Mouse (Mus musculus) forebrain, embryonic 10.5 days (tissue): ENCODE data around the gene Ewsr1. TPM values are rescaled to one million over a fixed set of nuclear protein-coding genes. Genes with fewer than 3 reads are reported as not detected.
"Not testable (repeated sequence)": the region's sequence is repeated elsewhere in the genome, so short reads cannot be mapped to it uniquely, and the experiment has no call there.

Experiments used
- DNase-seq: peaks from one replicate; pipeline ENCODE4 v3.0.0-alpha.2; 2017; ENCODE audit warnings: low spot score; ENCODE audit errors: extremely low spot score
- H3K27ac ChIP-seq: fragments of 300-500 bp; sonication (generic); 2 replicates; pipeline ENCODE4 v1.5.1; 2016; ENCODE audit warnings: mild to moderate bottlenecking
- H3K27me3 ChIP-seq: fragments of 300-500 bp; sonication (generic); 2 replicates; pipeline ENCODE4 v1.6.1; 2016; ENCODE audit warnings: mild to moderate bottlenecking; ENCODE audit not compliant: poor library complexity, severe bottlenecking
- H3K36me3 ChIP-seq: fragments of 300-500 bp; sonication (generic); replicated peaks from 2 replicates; pipeline ENCODE4 v1.6.1; 2016; ENCODE audit warnings: mild to moderate bottlenecking, moderate library complexity
- H3K4me1 ChIP-seq: fragments of 300-500 bp; sonication (generic); 2 replicates; pipeline ENCODE4 v1.6.1; 2016
- H3K4me3 ChIP-seq: fragments of 300-500 bp; sonication (generic); 2 replicates; pipeline ENCODE4 v1.5.1; 2016; ENCODE audit warnings: mild to moderate bottlenecking, moderate library complexity
- H3K9me3 ChIP-seq: fragments of 300-500 bp; sonication (generic); 2 replicates; pipeline ENCODE4 v1.6.1; 2016; ENCODE audit warnings: mild to moderate bottlenecking, moderate library complexity
- WGBS: fragments of 180-500 bp; shearing (Covaris S2); methylation state at CpG from one replicate; pipeline ENCODE4 v1.1.7; 2016; 5-methylcytosine and 5-hydroxymethylcytosine counted together
- polyA plus RNA-seq: library from polyadenylated mRNA; unstranded; fragments of >200 nt; fragmentation: Nextera tagmentation; extraction: Ambion mirVana; gene quantifications from 2 replicates; pipeline ENCODE4 v1.2.1, GENCODE M21; 2016

Gene Ewsr1
- polyA plus RNA-seq, 1 experiment from 2014 or later = 896 TPM

GRCm38 (mm10) chr11:5091706-5092105 is 7.4 kb downstream of the Ewsr1 start:
- Histone ChIP-seq H3K9me3 (no peaks in the 10 kb centered on the region), H3K36me3 (peaks cover 93% of the 10 kb centered on the region), H3K4me3 (no peak overlapping the region), H3K4me1 (peaks cover 10% of the 10 kb centered on the region), H3K27me3 (no peaks in the 10 kb centered on the region), H3K27ac (no peak overlapping the region)
- WGBS = 61% methylated on average over 2 of the region's 2 CpGs
- DNase-seq = no peak

- Histone ChIP-seq H3K27me3 (no peaks in the 10 kb centered on the region), H3K27ac (no peak overlapping the region), H3K9me3 (no peaks in the 10 kb centered on the region), H3K36me3 (peaks cover 100% of the 10 kb centered on the region), H3K4me3 (no peak overlapping the region), H3K4me1 (no peaks in the 10 kb centered on the region)
- WGBS = 96% methylated on average over 1 of the region's 1 CpGs
- DNase-seq = no peak
Measured at GRCm38 (mm10) chr11:5089147-5089546, 9.9 kb downstream of the Ewsr1 start.

GRCm38 (mm10) chr11:5076843-5077242 is 22.2 kb downstream of the Ewsr1 start:
- H3K36me3 ChIP-seq = peaks cover 92% of the 10 kb centered on the region
- DNase-seq = not testable (repeated sequence)
- WGBS = 91% methylated on average over 4 of the region's 5 CpGs

GRCm38 (mm10) chr11:5075760-5076159 is 23.3 kb downstream of the Ewsr1 start:
- DNase-seq = no peak
- H3K4me3 ChIP-seq = no peak overlapping the region
- no peaks in the 10 kb centered on the region for H3K4me1 ChIP-seq
- H3K27ac ChIP-seq = no peak overlapping the region
- H3K9me3 ChIP-seq = no peaks in the 10 kb centered on the region
- peaks cover 92% of the 10 kb centered on the region for H3K36me3 ChIP-seq
- H3K27me3 ChIP-seq = no peaks in the 10 kb centered on the region

More at GRCm38 (mm10) chr11:5076843-5077242, 22.2 kb downstream of the Ewsr1 start:
- not testable (repeated sequence) for H3K9me3 ChIP-seq, H3K4me1 ChIP-seq, H3K27me3 ChIP-seq, H3K27ac ChIP-seq, H3K4me3 ChIP-seq

- WGBS = 81% methylated on average over 4 of the region's 4 CpGs
- Histone ChIP-seq H3K27me3 (no peaks in the 10 kb centered on the region), H3K9me3 (no peaks in the 10 kb centered on the region), H3K36me3 (peaks cover 92% of the 10 kb centered on the region), H3K4me1 (no peaks in the 10 kb centered on the region), H3K27ac (no peak overlapping the region), H3K4me3 (no peak overlapping the region)
- no peak for DNase-seq
Measured at GRCm38 (mm10) chr11:5074882-5075281, 24.2 kb downstream of the Ewsr1 start.

- peaks cover 63% of the 10 kb centered on the region for H3K36me3 ChIP-seq
- no peaks in the 10 kb centered on the region for H3K9me3 ChIP-seq
- peaks cover 17% of the 10 kb centered on the region for H3K27me3 ChIP-seq
- DNase-seq = no peak
- WGBS = 88% methylated on average over 9 of the region's 9 CpGs
- H3K27ac ChIP-seq = no peak overlapping the region
- peaks cover 23% of the 10 kb centered on the region for H3K4me1 ChIP-seq
- H3K4me3 ChIP-seq = no peak overlapping the region
Measured at GRCm38 (mm10) chr11:5068126-5068971, 30.7 kb downstream of the Ewsr1 start.

GRCm38 (mm10) chr11:5067063-5067462 is 32.0 kb downstream of the Ewsr1 start:
- peaks cover 36% of the 10 kb centered on the region for H3K4me1 ChIP-seq
- peaks cover 30% of the 10 kb centered on the region for H3K27me3 ChIP-seq
- no peak overlapping the region for H3K4me3 ChIP-seq
- no peak for DNase-seq
- H3K9me3 ChIP-seq = no peaks in the 10 kb centered on the region
- H3K27ac ChIP-seq = no peak overlapping the region
- peaks cover 51% of the 10 kb centered on the region for H3K36me3 ChIP-seq

- Histone ChIP-seq H3K9me3 (no peaks in the 10 kb centered on the region), H3K27me3 (peaks cover 48% of the 10 kb centered on the region), H3K27ac (peak within 1 kb of the TSS; percentile 86), H3K36me3 (peaks cover 42% of the 10 kb centered on the region), H3K4me1 (peaks cover 51% of the 10 kb centered on the region), H3K4me3 (peak within 1 kb of the TSS; percentile 75)
- peak; percentile 88 for DNase-seq
- WGBS = under 1% methylated on average over 50 of the region's 50 CpGs
Measured at GRCm38 (mm10) chr11:5065056-5065821, 33.8 kb downstream of the Ewsr1 start, which contains the start of gene Gas2l1. TSS of gene Gas2l1 (minus strand) at chr11:5065327.

- H3K27ac ChIP-seq = peak overlapping the region; percentile 86
- DNase-seq = peak; percentile 36
- H3K9me3 ChIP-seq = no peaks in the 10 kb centered on the region
- H3K36me3 ChIP-seq = peaks cover 34% of the 10 kb centered on the region
- peaks cover 55% of the 10 kb centered on the region for H3K4me1 ChIP-seq
- 14% methylated on average over 38 of the region's 38 CpGs for WGBS
- H3K4me3 ChIP-seq = peak overlapping the region; percentile 75
- peaks cover 55% of the 10 kb centered on the region for H3K27me3 ChIP-seq
Measured at GRCm38 (mm10) chr11:5064282-5065055, 34.6 kb downstream of the Ewsr1 start.

GRCm38 (mm10) chr11:5063561-5064281 is 35.3 kb downstream of the Ewsr1 start:
- WGBS = 53% methylated on average over 31 of the region's 31 CpGs
- H3K36me3 ChIP-seq = peaks cover 27% of the 10 kb centered on the region
- peaks cover 63% of the 10 kb centered on the region for H3K27me3 ChIP-seq
- H3K27ac ChIP-seq = no peak overlapping the region
- no peaks in the 10 kb centered on the region for H3K9me3 ChIP-seq
- H3K4me1 ChIP-seq = peaks cover 63% of the 10 kb centered on the region
- DNase-seq = peak; percentile 33
- H3K4me3 ChIP-seq = peak overlapping the region; percentile 75

- WGBS = 65% methylated on average over 13 of the region's 13 CpGs
- Histone ChIP-seq H3K4me3 (peak overlapping the region; percentile 54; the same call in 1 of the 2 replicates), H3K27ac (no peak overlapping the region), H3K9me3 (no peaks in the 10 kb centered on the region), H3K27me3 (peaks cover 70% of the 10 kb centered on the region), H3K36me3 (peaks cover 19% of the 10 kb centered on the region), H3K4me1 (peaks cover 70% of the 10 kb centered on the region)
- no peak for DNase-seq
Measured at GRCm38 (mm10) chr11:5062860-5063505, 36.1 kb downstream of the Ewsr1 start.
